Mouse (Mus musculus) cerebellum, adult 11 months (tissue): ENCODE data around the gene Brd2.

ENCODE experiments used
- DNase-seq: peaks from one replicate; pipeline ENCODE4 v3.0.0; 2022

Gene Brd2

DNA sequence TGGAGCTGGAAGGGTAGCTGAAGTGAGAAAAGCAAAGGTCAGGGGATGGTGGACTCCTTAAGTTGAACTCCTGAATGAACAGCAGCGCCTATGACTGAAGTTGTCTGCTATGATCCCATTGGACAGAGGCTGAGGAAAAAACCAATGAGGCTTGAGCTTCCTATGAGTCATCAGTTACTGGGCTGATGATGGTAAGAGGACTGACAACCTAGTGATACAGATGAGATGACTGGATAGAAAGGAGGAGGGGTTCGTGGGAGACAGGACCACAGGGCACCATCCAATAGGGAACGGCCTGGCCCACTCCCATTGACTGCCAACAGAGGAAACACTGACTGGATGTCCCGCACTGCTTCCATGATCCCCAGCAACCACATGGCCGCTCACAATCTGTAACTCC lies 42.8 kb downstream of the Brd2 start:
- DNase-seq: no peak

DNA sequence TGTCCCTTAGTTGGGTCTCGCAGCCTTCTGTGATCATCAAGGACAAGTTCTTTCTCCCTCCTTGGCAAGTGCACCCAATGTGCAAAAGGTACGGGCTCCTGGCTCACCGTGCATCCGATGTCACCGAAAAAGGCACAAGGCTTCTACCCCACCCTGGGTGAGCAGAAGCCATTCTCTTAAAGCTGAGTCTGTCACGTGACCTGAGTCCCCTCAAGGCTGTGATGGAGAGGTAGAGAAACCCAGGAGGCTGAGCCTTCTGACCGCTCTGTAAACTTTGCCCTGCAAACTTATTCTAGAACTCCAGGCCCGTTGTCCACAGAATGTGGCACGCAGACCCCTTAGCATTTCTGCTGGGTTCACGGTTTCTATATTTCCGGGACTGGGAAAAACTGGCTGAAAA lies 43.4 kb downstream of the Brd2 start:
- DNase-seq: no peak

- DNase-seq: no peak
Observed at GRCm38 (mm10) chr17:34078148-34078547, 44.3 kb downstream of the Brd2 start.

DNA sequence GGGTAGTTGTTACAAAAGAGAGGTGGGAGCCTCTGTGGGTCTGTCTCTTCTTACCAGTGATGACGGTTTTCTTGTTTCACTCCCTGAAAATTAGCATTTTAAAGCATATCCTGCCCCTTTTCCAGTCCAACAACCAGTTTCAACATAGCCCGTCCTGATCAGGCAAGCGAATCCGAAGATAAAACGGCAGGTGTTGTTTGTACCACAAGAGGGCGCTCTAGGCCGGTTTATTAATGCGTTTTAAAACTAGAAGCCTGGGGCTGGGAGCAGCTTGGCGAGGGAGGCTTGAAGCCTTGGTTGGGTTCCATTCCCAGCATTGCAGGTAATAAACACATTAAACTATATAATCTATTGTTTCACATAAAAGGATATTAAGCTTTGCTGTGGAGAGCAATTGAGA lies 44.9 kb downstream of the Brd2 start:
- peak; percentile 43 for DNase-seq

GRCm38 (mm10) chr17:34075271-34075670 lies 47.2 kb downstream of the Brd2 start:
- peak; percentile 42 for DNase-seq

GRCm38 (mm10) chr17:34072091-34072490 lies 50.3 kb downstream of the Brd2 start:
- DNase-seq: no peak

- DNase-seq: no peak
Observed at GRCm38 (mm10) chr17:34068864-34069263, 53.6 kb downstream of the Brd2 start.
